Mouse (Mus musculus) midbrain, embryonic 10.5 days (tissue): ENCODE results near the gene Accs. TPM values are rescaled to one million over a fixed set of nuclear protein-coding genes. Genes with fewer than 3 reads are reported as not detected.

Experiments used
- DNase-seq: peaks from one replicate; pipeline ENCODE4 v3.0.0-alpha.2; 2017; ENCODE audit warnings: low spot score
- H3K27ac ChIP-seq: fragments of 300-500 bp; sonication (generic); replicated peaks from 2 replicates; pipeline ENCODE4 v1.5.1; 2016; ENCODE audit warnings: mild to moderate bottlenecking
- H3K27me3 ChIP-seq: fragments of 300-500 bp; sonication (generic); 2 replicates; pipeline ENCODE4 v1.6.1; 2016; ENCODE audit warnings: low read depth, mild to moderate bottlenecking; ENCODE audit not compliant: poor library complexity, severe bottlenecking
- H3K36me3 ChIP-seq: fragments of 300-500 bp; sonication (generic); 2 replicates; pipeline ENCODE4 v1.6.1; 2016; ENCODE audit warnings: mild to moderate bottlenecking, moderate library complexity
- H3K4me1 ChIP-seq: fragments of 300-500 bp; sonication (generic); 2 replicates; pipeline ENCODE4 v1.6.1; 2016
- H3K4me3 ChIP-seq: fragments of 300-500 bp; sonication (generic); 2 replicates; pipeline ENCODE4 v1.5.1; 2016; ENCODE audit warnings: mild to moderate bottlenecking, moderate library complexity
- H3K9me3 ChIP-seq: fragments of 300-500 bp; sonication (generic); replicated peaks from 2 replicates; pipeline ENCODE4 v1.6.1; 2016; ENCODE audit warnings: mild to moderate bottlenecking
- WGBS: fragments of 180-500 bp; shearing (Covaris S2); methylation state at CpG from one replicate; pipeline ENCODE4 v1.1.7; 2016; 5-methylcytosine and 5-hydroxymethylcytosine counted together
- polyA plus RNA-seq: library from polyadenylated mRNA; unstranded; fragments of >200 nt; fragmentation: Nextera tagmentation; extraction: Ambion mirVana; gene quantifications from 2 replicates; pipeline ENCODE4 v1.2.1, GENCODE M21; 2016

Accs gene
- polyA plus RNA-seq, 1 experiment from 2014 or later: 7.2 TPM

DNA sequence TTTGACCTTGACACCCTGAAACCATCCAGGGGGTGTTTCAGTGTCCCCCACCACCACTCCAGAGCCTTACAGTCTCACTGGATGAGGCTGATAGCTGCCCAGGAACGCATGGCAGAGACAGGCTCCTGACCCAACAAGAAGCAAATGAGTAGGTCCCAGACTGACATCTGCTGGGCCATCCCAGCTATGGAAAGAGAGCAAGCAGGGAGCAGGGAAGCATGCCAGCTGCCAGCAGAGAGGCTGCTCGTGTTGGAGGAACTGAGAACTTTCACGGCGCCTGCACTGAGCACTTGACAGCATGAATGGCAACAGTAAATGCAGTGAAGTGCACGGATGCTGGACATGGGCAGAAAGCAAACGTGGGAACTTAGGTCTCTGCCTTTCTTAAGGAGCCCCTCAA is 9.6 kb downstream of the Accs start:
- Histone ChIP-seq H3K4me3 (no peak overlapping the region), H3K36me3 (peaks cover 98% of the 10 kb centered on the region), H3K27me3 (no peaks in the 10 kb centered on the region), H3K4me1 (no peaks in the 10 kb centered on the region), H3K9me3 (no peaks in the 10 kb centered on the region), H3K27ac (no peak overlapping the region)
- no peak for DNase-seq
- 90% methylated on average over 6 of the region's 6 CpGs for WGBS

GRCm38 (mm10) chr2:93838931-93839330 is 10.8 kb downstream of the Accs start:
- Histone ChIP-seq H3K4me3 (no peak overlapping the region), H3K4me1 (no peaks in the 10 kb centered on the region), H3K27ac (no peak overlapping the region), H3K27me3 (no peaks in the 10 kb centered on the region), H3K36me3 (peaks cover 97% of the 10 kb centered on the region), H3K9me3 (no peaks in the 10 kb centered on the region)
- 90% methylated on average over 4 of the region's 4 CpGs for WGBS
- DNase-seq: no peak

GRCm38 (mm10) chr2:93836232-93836785 is 13.4 kb downstream of the Accs start:
- no peaks in the 10 kb centered on the region for H3K9me3 ChIP-seq

GRCm38 (mm10) chr2:93835596-93835995 is 14.1 kb downstream of the Accs start:
- 84% methylated on average over 11 of the region's 11 CpGs for WGBS
- Histone ChIP-seq H3K4me3 (no peak overlapping the region), H3K36me3 (peaks cover 67% of the 10 kb centered on the region)

More at GRCm38 (mm10) chr2:93836232-93836785, 13.4 kb downstream of the Accs start:
- no peaks in the 10 kb centered on the region for H3K4me1 ChIP-seq
- peaks cover 74% of the 10 kb centered on the region for H3K36me3 ChIP-seq
- H3K27me3 ChIP-seq: no peaks in the 10 kb centered on the region
- DNase-seq: no peak
- 74% methylated on average over 13 of the region's 13 CpGs for WGBS
- no peak overlapping the region for H3K27ac ChIP-seq
- H3K4me3 ChIP-seq: no peak overlapping the region

GRCm38 (mm10) chr2:93823519-93823918 is 26.2 kb downstream of the Accs start:
- no peak overlapping the region for H3K4me3 ChIP-seq
- no peak overlapping the region for H3K27ac ChIP-seq
- peak; percentile 76 for DNase-seq
- H3K36me3 ChIP-seq: peaks cover 8% of the 10 kb centered on the region
- peaks cover 21% of the 10 kb centered on the region for H3K4me1 ChIP-seq
- H3K9me3 ChIP-seq: no peaks in the 10 kb centered on the region
- WGBS: 19% methylated on average over 8 of the region's 8 CpGs
- H3K27me3 ChIP-seq: no peaks in the 10 kb centered on the region

More at GRCm38 (mm10) chr2:93835596-93835995, 14.1 kb downstream of the Accs start:
- Histone ChIP-seq H3K27ac (no peak overlapping the region), H3K9me3 (no peaks in the 10 kb centered on the region), H3K4me1 (no peaks in the 10 kb centered on the region), H3K27me3 (no peaks in the 10 kb centered on the region)
- no peak for DNase-seq

- H3K27ac ChIP-seq: peak within 1 kb of the TSS; percentile 89
- WGBS: under 1% methylated on average over 66 of the region's 66 CpGs
Observed at GRCm38 (mm10) chr2:93822045-93822749, 27.5 kb downstream of the Accs start, which contains the start of gene Ext2. TSS of gene Ext2 (minus strand) at chr2:93822568.

GRCm38 (mm10) chr2:93817791-93818190 is 32.0 kb downstream of the Accs start:
- H3K27ac ChIP-seq: no peak overlapping the region
- H3K4me1 ChIP-seq: peaks cover 21% of the 10 kb centered on the region
- WGBS: 97% methylated on average over 5 of the region's 5 CpGs
- no peaks in the 10 kb centered on the region for H3K27me3 ChIP-seq
- no peak for DNase-seq
- no peak overlapping the region for H3K4me3 ChIP-seq
- H3K9me3 ChIP-seq: no peaks in the 10 kb centered on the region
- peaks cover 17% of the 10 kb centered on the region for H3K36me3 ChIP-seq

More at GRCm38 (mm10) chr2:93822045-93822749, 27.5 kb downstream of the Accs start, which contains the start of gene Ext2:
- H3K9me3 ChIP-seq: no peaks in the 10 kb centered on the region
- peak within 1 kb of the TSS; percentile 85 for H3K4me3 ChIP-seq
- DNase-seq: peak; percentile 89
- H3K4me1 ChIP-seq: peaks cover 21% of the 10 kb centered on the region
- no peaks in the 10 kb centered on the region for H3K27me3 ChIP-seq
- peaks cover 8% of the 10 kb centered on the region for H3K36me3 ChIP-seq

DNA sequence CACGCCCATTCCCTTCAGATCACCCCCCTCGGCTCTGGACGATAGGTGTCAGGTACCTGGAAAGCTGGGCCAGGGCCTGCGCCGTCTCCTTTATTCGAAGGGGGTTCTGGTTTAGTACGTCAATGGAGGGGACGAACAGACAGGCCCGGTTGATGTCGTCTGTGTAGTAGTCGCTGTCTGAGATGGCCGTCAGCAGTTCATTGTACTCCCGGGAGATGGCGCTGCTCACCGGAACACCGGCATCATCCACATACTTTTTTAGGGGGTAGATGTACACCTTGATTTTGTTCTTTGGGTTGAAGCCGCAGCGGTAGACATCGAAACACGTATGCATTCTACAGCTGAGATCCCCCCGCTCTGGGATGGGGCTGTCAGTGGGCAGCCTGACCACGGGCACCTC is 36.4 kb downstream of the Accs start:
- Histone ChIP-seq H3K4me1 (no peaks in the 10 kb centered on the region), H3K27ac (no peak overlapping the region), H3K36me3 (peaks cover 44% of the 10 kb centered on the region), H3K27me3 (no peaks in the 10 kb centered on the region), H3K9me3 (no peaks in the 10 kb centered on the region), H3K4me3 (no peak overlapping the region)
- DNase-seq: no peak
- WGBS: 93% methylated on average over 22 of the region's 22 CpGs

DNA sequence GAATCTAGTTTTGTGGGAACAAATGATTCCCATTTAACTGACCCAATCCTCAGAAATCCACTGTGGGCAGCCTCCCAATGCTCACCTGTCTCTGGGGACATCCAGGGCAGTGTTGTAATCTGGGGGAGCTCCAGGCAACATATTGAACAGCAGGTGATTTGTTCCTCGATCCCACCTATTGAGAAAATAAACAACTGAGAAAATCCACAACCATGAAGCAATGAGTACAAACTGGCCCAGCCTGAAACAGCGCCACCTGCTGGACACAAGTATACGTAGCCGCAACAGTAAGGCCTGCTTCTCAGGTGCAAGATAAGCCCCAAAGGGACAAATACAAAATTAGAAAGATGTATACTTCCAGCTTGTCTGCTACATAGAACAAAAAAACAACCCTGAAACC is 37.9 kb downstream of the Accs start:
- peaks cover 54% of the 10 kb centered on the region for H3K36me3 ChIP-seq
- H3K4me1 ChIP-seq: no peaks in the 10 kb centered on the region
- H3K4me3 ChIP-seq: no peak overlapping the region
- no peaks in the 10 kb centered on the region for H3K9me3 ChIP-seq
- WGBS: 38% methylated on average over 4 of the region's 4 CpGs
- H3K27me3 ChIP-seq: no peaks in the 10 kb centered on the region
- H3K27ac ChIP-seq: no peak overlapping the region
- DNase-seq: peak; percentile 64

- no peaks in the 10 kb centered on the region for H3K9me3 ChIP-seq
Observed at GRCm38 (mm10) chr2:93809931-93810330, 39.8 kb downstream of the Accs start.

GRCm38 (mm10) chr2:93808071-93808470 is 41.7 kb downstream of the Accs start:
- no peak for DNase-seq
- no peak overlapping the region for H3K4me3 ChIP-seq

More at GRCm38 (mm10) chr2:93809931-93810330, 39.8 kb downstream of the Accs start:
- WGBS: 10% methylated on average over 2 of the region's 2 CpGs
- H3K36me3 ChIP-seq: peaks cover 73% of the 10 kb centered on the region
- H3K4me1 ChIP-seq: no peaks in the 10 kb centered on the region
- no peaks in the 10 kb centered on the region for H3K27me3 ChIP-seq
- peak; percentile 40 for DNase-seq
- H3K4me3 ChIP-seq: no peak overlapping the region
- H3K27ac ChIP-seq: no peak overlapping the region

DNA sequence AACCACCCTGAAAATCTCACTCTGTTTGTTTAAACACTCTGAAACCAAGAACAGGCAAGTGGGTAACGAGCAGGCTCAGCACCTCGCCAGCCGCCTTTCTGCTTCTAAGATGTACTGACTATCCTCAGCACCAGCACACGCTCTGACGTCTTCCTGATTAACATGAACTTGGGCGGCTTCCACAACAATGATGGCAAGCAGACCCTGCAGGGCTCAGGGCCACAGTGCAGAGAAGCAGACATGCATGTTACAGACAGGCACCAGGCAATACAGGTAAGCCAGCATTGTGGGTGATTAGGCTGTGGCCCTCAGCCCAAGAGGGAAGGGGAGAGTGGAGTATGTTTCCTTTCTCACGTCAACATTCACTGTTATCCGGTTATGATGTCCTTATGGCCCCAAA is 42.3 kb downstream of the Accs start:
- DNase-seq: no peak
- 89% methylated on average over 8 of the region's 8 CpGs for WGBS
- Histone ChIP-seq H3K4me1 (no peaks in the 10 kb centered on the region), H3K36me3 (peaks cover 79% of the 10 kb centered on the region), H3K9me3 (no peaks in the 10 kb centered on the region), H3K27ac (no peak overlapping the region), H3K4me3 (no peak overlapping the region), H3K27me3 (no peaks in the 10 kb centered on the region)

More at GRCm38 (mm10) chr2:93808071-93808470, 41.7 kb downstream of the Accs start:
- Histone ChIP-seq H3K27ac (no peak overlapping the region), H3K9me3 (no peaks in the 10 kb centered on the region), H3K27me3 (no peaks in the 10 kb centered on the region), H3K4me1 (no peaks in the 10 kb centered on the region), H3K36me3 (peaks cover 79% of the 10 kb centered on the region)
- 91% methylated on average over 5 of the region's 5 CpGs for WGBS

DNA sequence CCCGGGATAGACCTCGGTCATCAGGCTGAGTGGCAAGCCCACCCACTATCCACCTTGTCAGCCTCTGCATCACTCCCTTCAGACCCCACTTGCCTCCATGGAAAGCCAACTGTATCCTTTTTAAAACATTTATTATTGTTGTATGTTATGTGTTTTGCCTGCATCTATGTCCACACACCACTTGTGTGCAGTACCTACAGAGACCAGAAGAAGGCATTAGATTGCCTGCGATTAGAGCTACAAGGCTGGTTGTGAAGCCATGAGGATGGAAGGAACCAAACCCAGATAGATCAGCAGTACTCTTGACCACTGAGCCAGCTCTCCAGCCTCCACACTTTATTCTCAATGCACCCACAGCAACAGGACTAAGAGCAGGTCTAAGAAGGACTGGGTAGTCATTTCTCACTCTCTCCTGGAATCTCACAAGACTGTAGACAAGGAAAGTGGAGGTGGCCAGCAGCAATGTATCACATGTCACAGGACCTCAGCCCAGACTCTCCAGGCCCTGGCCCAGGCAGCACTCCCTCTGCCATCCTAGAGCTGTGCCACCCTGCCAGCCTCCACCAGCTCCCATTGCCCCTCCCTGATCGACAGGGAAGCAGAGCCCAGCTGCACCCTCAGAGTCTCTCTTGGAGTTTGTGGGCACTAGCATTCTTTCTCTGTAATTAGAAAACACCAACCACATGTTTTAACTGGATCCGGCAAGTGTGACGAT is 43.1 kb downstream of the Accs start:
- Histone ChIP-seq H3K36me3 (peaks cover 81% of the 10 kb centered on the region), H3K27ac (no peak overlapping the region), H3K4me3 (no peak overlapping the region), H3K9me3 (no peaks in the 10 kb centered on the region), H3K4me1 (no peaks in the 10 kb centered on the region), H3K27me3 (no peaks in the 10 kb centered on the region)
- 94% methylated on average over 6 of the region's 6 CpGs for WGBS
- DNase-seq: no peak
